Mouse (Mus musculus): Measurements from ENCODE around the gene Srsf3. TPM values are rescaled to one million over a fixed set of nuclear protein-coding genes. Genes with fewer than 3 reads are reported as not detected.

Srsf3 gene
- polyA plus RNA-seq, 1 experiment from 2014 or later: 513 TPM

- H3K27ac ChIP-seq (replicated peaks): no peak overlapping the region
- WGBS: 22% methylated on average over 13 of the region's 13 CpGs
- peak; percentile 42; the same call in 1 of the 2 replicates for ATAC-seq (ENCODE audit: low read depth)
Observed at GRCm38 (mm10) chr17:29048748-29049507, 16.5 kb downstream of the Srsf3 start.

GRCm38 (mm10) chr17:29049508-29049889 is 17.1 kb downstream of the Srsf3 start:
- ATAC-seq (ENCODE audit: low read depth): no peak
- Histone ChIP-seq H3K4me3 (no peak overlapping the region), H3K27me3 (no peaks in the 10 kb centered on the region), H3K9ac (0 out of 2 replicates have a peak overlapping the region, but pooled peaks have one; percentile 31), H3K27ac (replicated peaks) (no peak overlapping the region), H3K4me1 (replicated peaks) (peaks cover 9% of the 10 kb centered on the region; the same call in 1 of the 2 replicates), H3K36me3 (peaks cover 35% of the 10 kb centered on the region), H3K9me3 (no peaks in the 10 kb centered on the region), H3K4me2 (no peak overlapping the region)
- WGBS: 74% methylated on average over 5 of the region's 5 CpGs

More at GRCm38 (mm10) chr17:29048748-29049507, 16.5 kb downstream of the Srsf3 start:
- Histone ChIP-seq H3K4me1 (replicated peaks) (peaks cover 9% of the 10 kb centered on the region; the same call in 1 of the 2 replicates), H3K9me3 (no peaks in the 10 kb centered on the region), H3K27me3 (no peaks in the 10 kb centered on the region), H3K4me2 (no peak overlapping the region), H3K36me3 (peaks cover 41% of the 10 kb centered on the region), H3K9ac (no peak overlapping the region), H3K4me3 (no peak overlapping the region)

- no peak overlapping the region for H3K9ac ChIP-seq
- peaks cover 9% of the 10 kb centered on the region; the same call in 1 of the 2 replicates for H3K4me1 ChIP-seq (replicated peaks)
- 84% methylated on average over 7 of the region's 7 CpGs for WGBS
- peaks cover 31% of the 10 kb centered on the region for H3K36me3 ChIP-seq
- H3K9me3 ChIP-seq: no peaks in the 10 kb centered on the region
- ATAC-seq (ENCODE audit: low read depth): no peak
- no peak overlapping the region for H3K4me2 ChIP-seq
- no peak overlapping the region for H3K4me3 ChIP-seq
- H3K27ac ChIP-seq (replicated peaks): no peak overlapping the region
- no peaks in the 10 kb centered on the region for H3K27me3 ChIP-seq
Observed at GRCm38 (mm10) chr17:29049923-29050322, 17.5 kb downstream of the Srsf3 start.

- H3K27ac ChIP-seq (replicated peaks): no peak overlapping the region
- no peak for ATAC-seq (ENCODE audit: low read depth)
- H3K4me3 ChIP-seq: no peak overlapping the region
- no peaks in the 10 kb centered on the region for H3K27me3 ChIP-seq
- no peak overlapping the region for H3K4me2 ChIP-seq
- no peaks in the 10 kb centered on the region for H3K9me3 ChIP-seq
- 55% methylated on average over 14 of the region's 14 CpGs for WGBS
- H3K36me3 ChIP-seq: peaks cover 22% of the 10 kb centered on the region
- peaks cover 12% of the 10 kb centered on the region for H3K4me1 ChIP-seq (replicated peaks)
- H3K9ac ChIP-seq: no peak overlapping the region
Observed at GRCm38 (mm10) chr17:29050791-29051190, 18.4 kb downstream of the Srsf3 start.

- Histone ChIP-seq H3K9me3 (no peaks in the 10 kb centered on the region), H3K27ac (replicated peaks) (no peak overlapping the region), H3K36me3 (peaks cover 1% of the 10 kb centered on the region), H3K4me2 (no peak overlapping the region), H3K9ac (no peak overlapping the region), H3K4me3 (no peak overlapping the region), H3K27me3 (no peaks in the 10 kb centered on the region), H3K4me1 (replicated peaks) (peaks cover 35% of the 10 kb centered on the region)
- WGBS: 79% methylated on average over 6 of the region's 6 CpGs
- no peak for ATAC-seq (ENCODE audit: low read depth)
Observed at GRCm38 (mm10) chr17:29053067-29053466, 20.6 kb downstream of the Srsf3 start.

- H3K4me1 ChIP-seq (replicated peaks): peaks cover 43% of the 10 kb centered on the region
- no peaks in the 10 kb centered on the region for H3K36me3 ChIP-seq
- 65% methylated on average over 7 of the region's 7 CpGs for WGBS
- H3K9me3 ChIP-seq: no peaks in the 10 kb centered on the region
- 0 out of 2 replicates have a peak overlapping the region, but pooled peaks have one; percentile 38 for H3K9ac ChIP-seq
- H3K4me3 ChIP-seq: no peak overlapping the region
- no peaks in the 10 kb centered on the region for H3K27me3 ChIP-seq
- no peak overlapping the region for H3K4me2 ChIP-seq
- ATAC-seq (ENCODE audit: low read depth): no peak
- no peak overlapping the region for H3K27ac ChIP-seq (replicated peaks)
Observed at GRCm38 (mm10) chr17:29053841-29054240, 21.4 kb downstream of the Srsf3 start.

GRCm38 (mm10) chr17:29054429-29054828 is 22.0 kb downstream of the Srsf3 start:
- WGBS: 81% methylated on average over 6 of the region's 6 CpGs
- ATAC-seq (ENCODE audit: low read depth): no peak
- Histone ChIP-seq H3K9ac (no peak overlapping the region), H3K4me3 (no peak overlapping the region), H3K4me2 (no peak overlapping the region), H3K36me3 (no peaks in the 10 kb centered on the region), H3K27me3 (no peaks in the 10 kb centered on the region), H3K27ac (replicated peaks) (no peak overlapping the region), H3K9me3 (no peaks in the 10 kb centered on the region), H3K4me1 (replicated peaks) (peaks cover 46% of the 10 kb centered on the region)

GRCm38 (mm10) chr17:29055586-29055985 is 23.2 kb downstream of the Srsf3 start:
- H3K36me3 ChIP-seq: no peaks in the 10 kb centered on the region
- WGBS: 54% methylated on average over 5 of the region's 5 CpGs
- H3K4me3 ChIP-seq: no peak overlapping the region
- no peak for ATAC-seq (ENCODE audit: low read depth)
- H3K9ac ChIP-seq: no peak overlapping the region
- no peaks in the 10 kb centered on the region for H3K9me3 ChIP-seq
- no peak overlapping the region for H3K4me2 ChIP-seq
- H3K27me3 ChIP-seq: no peaks in the 10 kb centered on the region
- H3K4me1 ChIP-seq (replicated peaks): peaks cover 44% of the 10 kb centered on the region
- no peak overlapping the region for H3K27ac ChIP-seq (replicated peaks)

- Histone ChIP-seq H3K4me2 (no peak overlapping the region), H3K27ac (replicated peaks) (peak overlapping the region; percentile 61; the same call in 1 of the 2 replicates), H3K4me1 (replicated peaks) (peaks cover 38% of the 10 kb centered on the region), H3K9ac (no peak overlapping the region), H3K27me3 (no peaks in the 10 kb centered on the region), H3K36me3 (no peaks in the 10 kb centered on the region), H3K4me3 (no peak overlapping the region), H3K9me3 (no peaks in the 10 kb centered on the region)
- 17% methylated on average over 7 of the region's 7 CpGs for WGBS
- ATAC-seq (ENCODE audit: low read depth): peak; percentile 30; the same call in 1 of the 2 replicates
Observed at GRCm38 (mm10) chr17:29056207-29056606, 23.8 kb downstream of the Srsf3 start.

GRCm38 (mm10) chr17:29056699-29057151 is 24.3 kb downstream of the Srsf3 start:
- peak overlapping the region; percentile 24; the same call in 1 of the 2 replicates for H3K4me2 ChIP-seq
- H3K27ac ChIP-seq (replicated peaks): peak overlapping the region; percentile 61
- H3K4me3 ChIP-seq: no peak overlapping the region
- no peaks in the 10 kb centered on the region for H3K36me3 ChIP-seq
- H3K27me3 ChIP-seq: no peaks in the 10 kb centered on the region
- peak; percentile 68 for ATAC-seq (ENCODE audit: low read depth)
- peaks cover 37% of the 10 kb centered on the region for H3K4me1 ChIP-seq (replicated peaks)
- H3K9ac ChIP-seq: peak overlapping the region; percentile 5; the same call in 1 of the 2 replicates
- whole genome bisulfite sequencing: 4% methylated on average over 8 of the region's 8 CpGs
- H3K9me3 ChIP-seq: no peaks in the 10 kb centered on the region

- Histone ChIP-seq H3K4me3 (no peak overlapping the region), H3K4me1 (replicated peaks) (peaks cover 42% of the 10 kb centered on the region), H3K4me2 (no peak overlapping the region), H3K27me3 (no peaks in the 10 kb centered on the region), H3K9ac (no peak overlapping the region), H3K36me3 (no peaks in the 10 kb centered on the region), H3K9me3 (no peaks in the 10 kb centered on the region), H3K27ac (replicated peaks) (peak overlapping the region; percentile 61)
- 78% methylated on average over 11 of the region's 11 CpGs for WGBS
- ATAC-seq (ENCODE audit: low read depth): no peak
Observed at GRCm38 (mm10) chr17:29057361-29057890, 25.0 kb downstream of the Srsf3 start.

- peaks cover 47% of the 10 kb centered on the region for H3K4me1 ChIP-seq (replicated peaks)
- no peak overlapping the region for H3K4me3 ChIP-seq
- no peak overlapping the region for H3K4me2 ChIP-seq
- no peak for ATAC-seq (ENCODE audit: low read depth)
- H3K9ac ChIP-seq: no peak overlapping the region
- H3K36me3 ChIP-seq: no peaks in the 10 kb centered on the region
- WGBS: 73% methylated on average over 10 of the region's 10 CpGs
- H3K27me3 ChIP-seq: no peaks in the 10 kb centered on the region
- H3K27ac ChIP-seq (replicated peaks): peak overlapping the region; percentile 13; the same call in 1 of the 2 replicates
- H3K9me3 ChIP-seq: no peaks in the 10 kb centered on the region
Observed at GRCm38 (mm10) chr17:29057961-29058360, 25.5 kb downstream of the Srsf3 start.

All from neural tube, embryonic 13.5 days (tissue).